Mouse (Mus musculus) liver, adult 2 months (tissue): ENCODE measurements around the gene Arhgef33. TPM values are rescaled to one million over a fixed set of nuclear protein-coding genes. Genes with fewer than 3 reads are reported as not detected.

Experiments
- DNase-seq: peaks from one replicate; pipeline ENCODE4 v3.0.0-alpha.2; 2011; ENCODE audit warnings: low read depth, low spot score; ENCODE audit errors: extremely low read depth
- H3K27ac ChIP-seq: fragments of 200-500 bp; replicated peaks from 2 replicates; pipeline ENCODE4 v1.5.1; 2012; ENCODE audit warnings: low read depth, mild to moderate bottlenecking, control low read depth, inconsistent platforms, low read length; ENCODE audit not compliant: insufficient read depth
- H3K27me3 ChIP-seq: fragments of 200-500 bp; 2 replicates; pipeline ENCODE4 v1.6.1; 2012; ENCODE audit warnings: mild to moderate bottlenecking, moderate library complexity, low read length, inconsistent platforms; ENCODE audit not compliant: control insufficient read depth, insufficient read depth
- H3K36me3 ChIP-seq: fragments of 200-500 bp; 2 replicates; pipeline ENCODE4 v1.6.1; 2012; ENCODE audit warnings: low read length, inconsistent platforms; ENCODE audit not compliant: control insufficient read depth, insufficient read depth
- H3K4me1 ChIP-seq: fragments of 200-500 bp; 2 replicates; pipeline ENCODE4 v1.6.1; 2011; ENCODE audit warnings: low read length; ENCODE audit not compliant: control insufficient read depth, insufficient read depth
- H3K4me3 ChIP-seq: fragments of 200-500 bp; 2 replicates; pipeline ENCODE4 v1.5.1; 2011; ENCODE audit warnings: low read depth, mild to moderate bottlenecking, control low read depth, low read length, moderate library complexity; ENCODE audit not compliant: insufficient read depth
- H3K79me2 ChIP-seq: fragments of 200-500 bp; 2 replicates; pipeline ENCODE4 v1.6.1; 2012; ENCODE audit warnings: inconsistent platforms, mild to moderate bottlenecking, low read length, moderate library complexity; ENCODE audit not compliant: control insufficient read depth, insufficient read depth
- H3K9ac ChIP-seq: fragments of 200-500 bp; 2 replicates; pipeline ENCODE4 v1.6.1; 2012; ENCODE audit warnings: low read depth, mild to moderate bottlenecking, control low read depth, inconsistent platforms, low read length
- CTCF ChIP-seq: fragments of 200-500 bp; IDR thresholded peaks from 2 replicates; pipeline ENCODE4 v1.5.1; 2011; ENCODE audit warnings: low read depth, low read length, control low read depth
- POLR2A ChIP-seq: fragments of 200-500 bp; IDR thresholded peaks from 2 replicates; pipeline ENCODE4 v1.6.1; 2011; ENCODE audit warnings: low read length, control low read depth; ENCODE audit not compliant: insufficient read depth; ENCODE audit errors: extremely low read depth
- WGBS: fragments of 180-500 bp; shearing (Covaris S2); methylation state at CpG from one replicate; pipeline ENCODE4 v1.1.7; 2018; 5-methylcytosine and 5-hydroxymethylcytosine counted together
- polyA plus RNA-seq: library from polyadenylated mRNA; depleted of rRNA; stranded (reverse); fragments of >200 nt; gene quantifications from 2 replicates; pipeline ENCODE4 v1.2.3, GENCODE M21; 2012
- total RNA-seq: library from RNA; depleted of rRNA; stranded (reverse); fragments of >200 nt; gene quantifications from 2 replicates; pipeline ENCODE4 v1.2.3, GENCODE M21; 2014

Arhgef33 gene
- total and polyA plus RNA-seq, 2 experiments = not detected

GRCm38 (mm10) chr17:80295258-80295657, 11.9 kb upstream of the Arhgef33 start:
- H3K4me1 ChIP-seq = no peaks in the 10 kb centered on the region
- WGBS = 83% methylated on average over 5 of the region's 5 CpGs
- no peak for DNase-seq

GRCm38 (mm10) chr17:80298844-80299243, 8.4 kb upstream of the Arhgef33 start:
- H3K27me3 ChIP-seq = no peaks in the 10 kb centered on the region

More at GRCm38 (mm10) chr17:80295258-80295657, 11.9 kb upstream of the Arhgef33 start:
- H3K9ac ChIP-seq = no peak overlapping the region
- no peaks in the 10 kb centered on the region for H3K27me3 ChIP-seq
- no peaks in the 10 kb centered on the region for H3K36me3 ChIP-seq
- H3K4me3 ChIP-seq = no peak overlapping the region
- no peaks in the 10 kb centered on the region for H3K79me2 ChIP-seq
- no peak overlapping the region for H3K27ac ChIP-seq
- no peak for TF ChIP-seq POLR2A
- no peak for TF ChIP-seq CTCF

GRCm38 (mm10) chr17:80311761-80312160, 4.6 kb downstream of the Arhgef33 start:
- H3K9ac ChIP-seq = no peak overlapping the region
- H3K4me3 ChIP-seq = no peak overlapping the region
- DNase-seq = no peak
- H3K27me3 ChIP-seq = no peaks in the 10 kb centered on the region
- TF ChIP-seq POLR2A = no peak
- no peak for TF ChIP-seq CTCF
- no peaks in the 10 kb centered on the region for H3K79me2 ChIP-seq
- H3K27ac ChIP-seq = no peak overlapping the region
- H3K36me3 ChIP-seq = no peaks in the 10 kb centered on the region
- 88% methylated on average over 9 of the region's 9 CpGs for WGBS
- H3K4me1 ChIP-seq = no peaks in the 10 kb centered on the region

More at GRCm38 (mm10) chr17:80298844-80299243, 8.4 kb upstream of the Arhgef33 start:
- Histone ChIP-seq H3K4me3 (no peak overlapping the region), H3K4me1 (no peaks in the 10 kb centered on the region), H3K9ac (no peak overlapping the region), H3K36me3 (no peaks in the 10 kb centered on the region), H3K79me2 (no peaks in the 10 kb centered on the region), H3K27ac (no peak overlapping the region)
- 89% methylated on average over 5 of the region's 5 CpGs for WGBS
- DNase-seq = no peak
- TF ChIP-seq CTCF (no peak), POLR2A (no peak)

GRCm38 (mm10) chr17:80312405-80312804, 5.2 kb downstream of the Arhgef33 start:
- H3K9ac ChIP-seq = no peak overlapping the region
- H3K27me3 ChIP-seq = no peaks in the 10 kb centered on the region
- H3K79me2 ChIP-seq = no peaks in the 10 kb centered on the region
- H3K36me3 ChIP-seq = no peaks in the 10 kb centered on the region
- TF ChIP-seq CTCF = no peak
- no peak for TF ChIP-seq POLR2A
- H3K27ac ChIP-seq = no peak overlapping the region
- 83% methylated on average over 4 of the region's 4 CpGs for WGBS
- no peak overlapping the region for H3K4me3 ChIP-seq
- H3K4me1 ChIP-seq = no peaks in the 10 kb centered on the region
- no peak for DNase-seq

- H3K4me1 ChIP-seq = peaks cover 12% of the 10 kb centered on the region
- DNase-seq = no peak
- TF ChIP-seq POLR2A (no peak), CTCF (no peak)
- 87% methylated on average over 6 of the region's 6 CpGs for WGBS
- no peak overlapping the region for H3K27ac ChIP-seq
- no peaks in the 10 kb centered on the region for H3K27me3 ChIP-seq
- no peak overlapping the region for H3K4me3 ChIP-seq
- H3K9ac ChIP-seq = no peak overlapping the region
- H3K79me2 ChIP-seq = no peaks in the 10 kb centered on the region
- no peaks in the 10 kb centered on the region for H3K36me3 ChIP-seq
Observed at GRCm38 (mm10) chr17:80322228-80322627, 15.0 kb downstream of the Arhgef33 start.

- Histone ChIP-seq H3K4me1 (peaks cover 12% of the 10 kb centered on the region), H3K27ac (no peak overlapping the region), H3K9ac (no peak overlapping the region), H3K27me3 (no peaks in the 10 kb centered on the region), H3K4me3 (no peak overlapping the region), H3K79me2 (no peaks in the 10 kb centered on the region), H3K36me3 (no peaks in the 10 kb centered on the region)
- WGBS = 83% methylated on average over 4 of the region's 4 CpGs
- DNase-seq = no peak
- TF ChIP-seq CTCF (no peak), POLR2A (no peak)
Observed at GRCm38 (mm10) chr17:80323015-80323414, 15.8 kb downstream of the Arhgef33 start.
